Mouse (Mus musculus) midbrain, embryonic 11.5 days (tissue): ENCODE data around the gene Ipmk. TPM values are rescaled to one million over a fixed set of nuclear protein-coding genes. Genes with fewer than 3 reads are reported as not detected.
A peak's percentile ranks its signal among the peaks of the same experiment; 100 is the strongest.

ENCODE experiments used
- ATAC-seq: fragments of 200-750 bp; cut with Nextera tagmentation; 2 replicates; pipeline ENCODE4 v1.8.0; 2017; ENCODE audit warnings: moderate TSS enrichment, moderate library complexity; ENCODE audit not compliant: low FRiP score
- DNase-seq: peaks from one replicate; pipeline ENCODE4 v3.0.0; 2015; ENCODE audit warnings: low spot score; ENCODE audit errors: missing footprints
- H3K27ac ChIP-seq: fragments of 300-500 bp; sonication (generic); 2 replicates; pipeline ENCODE4 v1.5.1; 2014; ENCODE audit warnings: low read depth, low read length
- H3K27me3 ChIP-seq: fragments of 300-500 bp; sonication (generic); 2 replicates; pipeline ENCODE4 v1.6.1; 2014; ENCODE audit warnings: mild to moderate bottlenecking, low read length, moderate library complexity, mixed read lengths; ENCODE audit not compliant: control insufficient read depth, insufficient read depth
- H3K36me3 ChIP-seq: fragments of 300-500 bp; sonication (generic); 2 replicates; pipeline ENCODE4 v1.6.1; 2014; ENCODE audit warnings: mild to moderate bottlenecking, low read length, moderate library complexity, mixed read lengths; ENCODE audit not compliant: control insufficient read depth, insufficient read depth
- H3K4me1 ChIP-seq: fragments of 300-500 bp; sonication (generic); 2 replicates; pipeline ENCODE4 v1.6.1; 2014; ENCODE audit warnings: low read length; ENCODE audit not compliant: control insufficient read depth, insufficient read depth
- H3K4me2 ChIP-seq: fragments of 300-500 bp; sonication (generic); 2 replicates; pipeline ENCODE4 v1.6.1; 2014; ENCODE audit warnings: mild to moderate bottlenecking, moderate library complexity
- H3K4me3 ChIP-seq: fragments of 300-500 bp; sonication (generic); 2 replicates; pipeline ENCODE4 v1.5.1; 2014; ENCODE audit warnings: low read depth, low read length
- H3K9ac ChIP-seq: fragments of 300-500 bp; sonication (generic); 2 replicates; pipeline ENCODE4 v1.6.1; 2014; ENCODE audit warnings: low read length
- H3K9me3 ChIP-seq: fragments of 300-500 bp; sonication (generic); 2 replicates; pipeline ENCODE4 v1.6.1; 2016; ENCODE audit warnings: low read length; ENCODE audit not compliant: control insufficient read depth
- WGBS: fragments of 180-500 bp; shearing (Covaris S2); extraction: QIAGEN DNeasy Blood & Tissue Kit; methylation state at CpG from one replicate; pipeline ENCODE4 v1.1.7; 2014; 5-methylcytosine and 5-hydroxymethylcytosine counted together
- polyA plus RNA-seq: library from polyadenylated mRNA; unstranded; fragments of >200 nt; fragmentation: Nextera tagmentation; extraction: Ambion mirVana; gene quantifications from 2 replicates; pipeline ENCODE4 v1.2.1, GENCODE M21; 2014

The Ipmk gene
- polyA plus RNA-seq, 1 experiment from 2014 or later, result 24.8 TPM

DNA sequence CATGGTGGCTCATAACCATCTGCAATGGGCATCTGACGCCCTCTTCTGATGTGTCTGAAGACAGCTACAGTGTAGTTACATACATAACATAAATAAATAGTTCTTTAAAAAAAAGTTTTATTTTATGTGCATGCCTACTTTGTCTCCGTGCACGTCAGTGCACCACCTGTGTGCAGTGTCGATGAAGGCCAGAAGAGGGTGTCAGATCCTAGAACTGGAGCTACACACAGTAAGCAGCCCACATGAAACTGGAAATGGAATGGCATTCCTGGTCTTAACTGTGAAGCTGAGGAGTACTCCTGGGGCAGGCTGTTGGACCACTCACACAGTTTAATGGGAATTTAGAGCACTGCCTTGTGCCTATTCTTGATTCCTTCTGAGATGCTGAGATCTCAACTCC is 15.2 kb upstream of the Ipmk start:
- Histone ChIP-seq H3K4me3 (no peak overlapping the region), H3K4me1 (no peaks in the 10 kb centered on the region), H3K27me3 (no peaks in the 10 kb centered on the region), H3K9me3 (no peaks in the 10 kb centered on the region), H3K4me2 (no peak overlapping the region), H3K9ac (no peak overlapping the region), H3K27ac (no peak overlapping the region), H3K36me3 (peaks cover 11% of the 10 kb centered on the region)
- WGBS, result 90% methylated on average over 4 of the region's 4 CpGs
- ATAC-seq (no peak), DNase-seq (no peak)

DNA sequence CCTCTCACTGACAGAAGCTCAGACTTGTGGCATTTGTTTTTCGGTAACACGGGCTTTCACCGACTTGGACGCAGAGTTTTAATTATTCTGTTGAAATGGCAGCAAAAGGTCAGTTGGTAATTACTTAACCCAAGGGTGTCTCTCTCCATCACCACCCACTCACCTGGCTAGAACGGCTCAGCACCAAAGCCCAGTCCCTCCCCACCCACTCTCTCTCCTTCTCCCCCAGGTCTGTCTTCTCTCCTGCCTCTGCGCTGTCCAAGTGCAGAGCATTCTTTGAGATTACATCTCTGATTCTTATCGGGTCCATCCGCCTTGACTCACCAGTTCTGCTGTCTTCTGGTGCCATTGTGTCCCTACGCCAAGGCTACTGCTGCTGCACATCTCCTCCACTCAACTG is 14.7 kb upstream of the Ipmk start:
- Histone ChIP-seq H3K4me1 (no peaks in the 10 kb centered on the region), H3K9me3 (no peaks in the 10 kb centered on the region), H3K27ac (no peak overlapping the region), H3K36me3 (peaks cover 11% of the 10 kb centered on the region), H3K4me3 (no peak overlapping the region), H3K9ac (no peak overlapping the region), H3K27me3 (no peaks in the 10 kb centered on the region), H3K4me2 (no peak overlapping the region)
- WGBS, result 95% methylated on average over 9 of the region's 9 CpGs
- DNase-seq (no peak), ATAC-seq (no peak)

DNA sequence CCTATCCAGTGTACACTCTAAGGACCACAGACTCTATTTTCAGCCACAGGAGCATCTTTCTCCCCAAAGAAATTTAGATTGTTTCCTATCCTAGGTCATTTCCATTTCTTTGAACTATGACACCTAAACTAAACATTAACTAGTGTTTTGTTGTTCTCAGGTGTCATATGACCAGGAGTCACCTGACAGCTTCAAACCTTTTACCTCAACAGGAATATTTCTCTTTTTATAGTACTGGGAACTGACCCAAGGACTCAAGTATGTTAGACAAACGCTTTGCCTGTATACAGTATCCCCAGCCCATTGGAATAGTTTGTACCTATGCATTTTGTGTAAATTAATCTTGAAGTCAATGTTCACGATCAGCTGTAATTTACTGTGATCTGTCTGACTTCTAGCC is 9.8 kb upstream of the Ipmk start:
- no peak for DNase-seq
- no peak overlapping the region for H3K27ac ChIP-seq
- H3K9ac ChIP-seq, result no peak overlapping the region
- H3K4me1 ChIP-seq, result no peaks in the 10 kb centered on the region
- no peaks in the 10 kb centered on the region for H3K27me3 ChIP-seq
- H3K36me3 ChIP-seq, result peaks cover 6% of the 10 kb centered on the region; the same call in 1 of the 2 replicates
- 91% methylated on average over 2 of the region's 2 CpGs for WGBS
- ATAC-seq, result no peak
- no peak overlapping the region for H3K4me2 ChIP-seq
- H3K4me3 ChIP-seq, result no peak overlapping the region
- no peaks in the 10 kb centered on the region for H3K9me3 ChIP-seq

DNA sequence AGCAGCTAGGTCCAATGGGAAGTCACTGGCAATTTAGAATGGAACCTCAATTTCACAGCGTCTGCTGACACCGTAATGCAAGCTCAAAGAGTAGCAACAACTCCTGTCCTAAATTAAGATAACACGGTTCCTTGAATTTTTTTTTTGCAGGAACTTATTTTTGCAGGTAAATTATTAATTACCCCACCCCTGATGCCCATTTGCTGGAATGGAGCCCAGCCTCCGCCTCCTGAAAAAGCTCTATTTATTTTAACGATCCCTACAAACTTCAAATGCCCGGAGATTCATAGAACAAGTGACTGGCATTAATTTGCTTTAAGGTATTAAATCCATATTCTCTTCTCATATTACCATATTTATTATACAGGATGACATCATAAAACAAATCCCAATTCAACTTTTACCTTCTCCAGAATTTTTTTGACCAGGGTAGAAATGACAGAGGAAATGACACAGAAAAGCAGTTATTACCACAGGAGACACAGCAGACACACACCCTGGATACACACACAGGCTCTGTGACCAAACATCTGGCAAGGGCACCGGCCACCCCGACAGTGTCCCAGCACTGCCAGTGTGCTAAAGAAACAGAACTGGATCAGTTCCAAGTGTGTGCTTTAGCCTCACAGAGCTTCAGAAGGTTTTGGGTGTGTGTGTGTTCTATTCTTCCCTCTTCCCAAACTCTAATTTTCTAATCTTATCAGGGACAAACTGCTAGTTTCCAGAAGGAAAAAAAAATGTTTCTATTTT is 9.2 kb upstream of the Ipmk start:
- Histone ChIP-seq H3K9me3 (no peaks in the 10 kb centered on the region), H3K9ac (no peak overlapping the region), H3K27me3 (no peaks in the 10 kb centered on the region), H3K4me3 (no peak overlapping the region), H3K36me3 (peaks cover 6% of the 10 kb centered on the region; the same call in 1 of the 2 replicates), H3K4me1 (no peaks in the 10 kb centered on the region), H3K4me2 (no peak overlapping the region), H3K27ac (no peak overlapping the region)
- DNase-seq (peak; percentile 41), ATAC-seq (no peak)
- 91% methylated on average over 8 of the region's 8 CpGs for WGBS

DNA sequence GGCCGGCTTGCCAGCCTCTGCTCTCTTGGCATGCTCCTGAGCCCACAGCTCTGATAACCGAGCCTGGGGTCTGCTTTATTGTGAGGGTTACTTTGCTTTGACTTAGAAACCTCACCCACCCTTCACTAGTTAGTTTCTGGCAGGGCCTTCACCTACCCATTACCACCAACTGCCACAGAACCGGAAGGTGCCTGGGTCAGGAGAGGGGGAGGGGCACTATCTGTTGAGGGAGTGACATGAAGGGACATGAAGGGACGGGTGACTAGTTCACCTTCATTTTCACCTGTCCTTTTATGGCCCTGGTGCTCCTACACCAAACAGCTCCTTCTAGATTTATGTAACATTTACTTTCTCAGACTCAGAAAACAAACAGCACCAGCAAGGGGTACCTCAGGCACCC is 8.1 kb upstream of the Ipmk start:
- no peak for ATAC-seq
- H3K27ac ChIP-seq, result no peak overlapping the region
- no peaks in the 10 kb centered on the region for H3K27me3 ChIP-seq
- no peaks in the 10 kb centered on the region for H3K9me3 ChIP-seq
- no peak overlapping the region for H3K4me3 ChIP-seq
- no peak overlapping the region for H3K4me2 ChIP-seq
- peak; percentile 31 for DNase-seq
- no peak overlapping the region for H3K9ac ChIP-seq
- WGBS, result 71% methylated on average over 4 of the region's 4 CpGs
- peaks cover 6% of the 10 kb centered on the region; the same call in 1 of the 2 replicates for H3K36me3 ChIP-seq
- H3K4me1 ChIP-seq, result peaks cover 7% of the 10 kb centered on the region; the same call in 1 of the 2 replicates

DNA sequence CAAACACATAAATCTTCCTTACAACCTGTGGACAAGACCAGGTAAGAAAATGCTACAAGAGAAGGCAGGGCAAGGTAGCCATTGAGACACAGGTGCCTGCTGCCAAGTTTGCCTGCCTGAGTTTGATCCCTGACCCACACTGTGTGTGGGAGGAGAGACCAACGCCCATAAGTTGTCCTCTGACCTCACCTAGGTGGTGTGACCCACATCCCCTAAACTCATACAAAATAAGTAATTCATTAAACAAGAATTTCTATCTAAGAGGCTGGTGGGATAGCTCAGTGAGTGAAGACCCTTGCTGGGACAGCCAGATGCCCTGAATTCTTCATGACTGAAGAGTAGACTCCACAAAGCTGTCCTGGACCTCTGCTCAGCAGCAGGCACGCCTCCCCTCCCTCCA is 7.4 kb upstream of the Ipmk start:
- ATAC-seq, result no peak
- Histone ChIP-seq H3K4me1 (peaks cover 9% of the 10 kb centered on the region; the same call in 1 of the 2 replicates), H3K9me3 (no peaks in the 10 kb centered on the region), H3K27me3 (no peaks in the 10 kb centered on the region), H3K36me3 (peaks cover 6% of the 10 kb centered on the region; the same call in 1 of the 2 replicates), H3K4me2 (no peak overlapping the region), H3K9ac (no peak overlapping the region), H3K27ac (no peak overlapping the region), H3K4me3 (no peak overlapping the region)
- DNase-seq, result peak; percentile 54
- 84% methylated on average over 2 of the region's 2 CpGs for WGBS

DNA sequence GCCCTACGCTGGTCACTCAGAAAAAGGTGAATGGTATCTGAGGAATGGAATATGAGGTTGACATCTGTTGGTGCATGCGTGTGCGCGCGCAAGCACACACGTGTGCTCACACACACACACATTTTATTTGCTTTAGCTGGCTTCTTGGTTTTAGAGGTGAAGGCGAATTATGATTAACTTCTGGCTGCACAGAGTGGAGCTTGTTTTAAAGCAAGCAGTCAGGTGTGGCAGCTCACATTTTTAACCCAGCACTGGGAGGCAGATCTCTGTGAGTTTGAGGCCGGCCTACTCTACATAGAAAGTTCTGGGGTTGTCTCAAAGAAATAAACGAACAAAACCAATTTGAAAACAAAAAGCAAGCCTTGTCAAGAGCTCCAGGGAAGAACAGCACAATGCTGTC is 6.3 kb upstream of the Ipmk start:
- Histone ChIP-seq H3K4me1 (peaks cover 11% of the 10 kb centered on the region; the same call in 1 of the 2 replicates), H3K4me2 (no peak overlapping the region), H3K9ac (no peak overlapping the region), H3K36me3 (no peaks in the 10 kb centered on the region), H3K27me3 (no peaks in the 10 kb centered on the region), H3K4me3 (no peak overlapping the region), H3K27ac (no peak overlapping the region), H3K9me3 (no peaks in the 10 kb centered on the region)
- no peak for DNase-seq
- ATAC-seq, result no peak
- 95% methylated on average over 9 of the region's 9 CpGs for WGBS

DNA sequence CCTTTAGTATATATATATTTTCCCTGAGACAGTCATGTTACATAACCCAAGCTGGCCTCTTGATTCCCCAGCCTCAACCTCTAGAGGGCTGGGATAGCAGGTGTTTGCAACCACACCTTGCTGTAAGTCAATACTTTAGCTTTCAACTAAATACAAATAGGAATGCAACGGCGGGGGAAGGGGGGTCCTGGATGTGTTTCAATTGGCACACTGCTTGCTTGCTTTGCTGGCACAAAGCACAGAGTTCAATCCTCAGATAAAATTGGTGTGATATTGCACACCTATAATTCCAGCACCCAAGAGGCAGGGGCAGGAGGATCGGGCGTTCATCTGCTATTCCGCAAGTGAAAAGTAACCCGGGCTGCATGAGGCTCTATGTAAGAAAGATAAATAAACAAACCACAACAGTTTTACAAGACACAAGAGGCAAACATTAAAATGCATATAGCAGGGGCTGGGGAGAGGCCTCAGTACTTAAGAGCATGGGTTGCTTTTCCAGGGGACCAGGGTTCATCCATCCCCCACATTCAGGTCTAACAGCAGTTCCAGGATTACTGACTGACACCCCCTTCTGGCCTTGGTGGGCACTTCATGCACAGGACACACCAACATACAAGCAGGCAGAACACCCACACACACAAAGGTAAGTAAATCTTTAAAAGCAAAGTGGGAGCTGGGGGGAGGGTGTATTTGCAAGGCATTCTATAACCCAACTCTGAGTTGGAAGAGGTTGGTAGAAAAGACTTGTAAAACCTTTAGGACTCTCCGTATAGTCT is 5.3 kb upstream of the Ipmk start:
- no peak overlapping the region for H3K27ac ChIP-seq
- DNase-seq (peak; percentile 81), ATAC-seq (no peak)
- no peaks in the 10 kb centered on the region for H3K9me3 ChIP-seq
- H3K9ac ChIP-seq, result no peak overlapping the region
- peaks cover 13% of the 10 kb centered on the region; the same call in 1 of the 2 replicates for H3K4me1 ChIP-seq
- H3K4me3 ChIP-seq, result no peak overlapping the region
- H3K27me3 ChIP-seq, result no peaks in the 10 kb centered on the region
- H3K36me3 ChIP-seq, result no peaks in the 10 kb centered on the region
- H3K4me2 ChIP-seq, result no peak overlapping the region
- WGBS, result 92% methylated on average over 7 of the region's 7 CpGs

DNA sequence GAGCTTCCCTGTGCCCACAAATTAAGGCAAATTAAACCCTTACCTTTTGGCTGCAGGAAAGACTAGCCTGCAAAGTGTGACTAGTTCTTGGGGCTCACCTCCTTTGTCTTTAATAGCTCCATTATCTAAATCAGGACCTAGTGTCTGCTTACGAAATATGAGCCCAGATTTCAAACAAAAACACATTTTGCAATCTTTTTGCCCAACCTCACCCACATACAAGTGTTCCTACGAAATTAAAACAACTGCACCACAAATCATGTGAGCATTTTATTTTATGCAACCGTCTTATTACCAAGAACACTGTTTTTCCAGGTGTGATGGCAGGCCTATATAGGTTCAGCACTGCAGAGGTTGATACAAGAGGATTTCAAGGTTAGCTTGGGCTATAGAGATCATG is 4.4 kb upstream of the Ipmk start:
- DNase-seq (peak; percentile 62), ATAC-seq (no peak)
- WGBS, result 88% methylated on average over 3 of the region's 3 CpGs
- H3K9ac ChIP-seq, result no peak overlapping the region
- no peaks in the 10 kb centered on the region for H3K27me3 ChIP-seq
- H3K4me3 ChIP-seq, result no peak overlapping the region
- H3K4me1 ChIP-seq, result peaks cover 13% of the 10 kb centered on the region; the same call in 1 of the 2 replicates
- no peak overlapping the region for H3K27ac ChIP-seq
- no peak overlapping the region; the same call in 1 of the 2 replicates for H3K4me2 ChIP-seq
- H3K36me3 ChIP-seq, result no peaks in the 10 kb centered on the region
- no peaks in the 10 kb centered on the region for H3K9me3 ChIP-seq
